Mouse (Mus musculus) heart, embryonic 15.5 days (tissue): Measurements from ENCODE around the gene Il1rapl2. TPM values are rescaled to one million over a fixed set of nuclear protein-coding genes. Genes with fewer than 3 reads are reported as not detected.

Experiments used
- ATAC-seq: fragments of 200-750 bp; cut with Nextera tagmentation; replicated peaks from 2 replicates; pipeline ENCODE4 v1.8.0; 2017; ENCODE audit warnings: low read depth, moderate TSS enrichment; ENCODE audit not compliant: insufficient number of reproducible peaks, insufficient read depth, low FRiP score
- H3K27ac ChIP-seq: fragments of 300-500 bp; sonication (generic); 2 replicates; pipeline ENCODE4 v1.5.1; 2015; ENCODE audit warnings: mild to moderate bottlenecking, inconsistent platforms
- H3K27me3 ChIP-seq: fragments of 300-500 bp; sonication (generic); 2 replicates; pipeline ENCODE4 v1.6.1; 2015; ENCODE audit warnings: inconsistent platforms
- H3K36me3 ChIP-seq: fragments of 300-500 bp; sonication (generic); 2 replicates; pipeline ENCODE4 v1.6.1; 2015; ENCODE audit warnings: mild to moderate bottlenecking, inconsistent platforms
- H3K4me1 ChIP-seq: fragments of 300-500 bp; sonication (generic); replicated peaks from 2 replicates; pipeline ENCODE4 v1.6.1; 2015; ENCODE audit warnings: inconsistent platforms
- H3K4me2 ChIP-seq: fragments of 300-500 bp; sonication (generic); 2 replicates; pipeline ENCODE4 v1.6.1; 2015; ENCODE audit warnings: inconsistent platforms, mild to moderate bottlenecking, moderate library complexity
- H3K4me3 ChIP-seq: fragments of 300-500 bp; sonication (generic); 2 replicates; pipeline ENCODE4 v1.5.1; 2015; ENCODE audit warnings: mild to moderate bottlenecking, inconsistent platforms
- H3K9ac ChIP-seq: fragments of 300-500 bp; sonication (generic); 2 replicates; pipeline ENCODE4 v1.6.1; 2015; ENCODE audit warnings: mild to moderate bottlenecking, inconsistent platforms
- H3K9me3 ChIP-seq: fragments of 300-500 bp; sonication (generic); replicated peaks from 2 replicates; pipeline ENCODE4 v1.6.1; 2016; ENCODE audit warnings: inconsistent platforms
- WGBS: fragments of 180-500 bp; shearing (Covaris S2); methylation state at CpG from one replicate; pipeline ENCODE4 v1.1.7; 2015; ENCODE audit warnings: mixed read lengths; 5-methylcytosine and 5-hydroxymethylcytosine counted together
- polyA plus RNA-seq: library from polyadenylated mRNA; unstranded; fragments of >200 nt; fragmentation: Nextera tagmentation; extraction: Ambion mirVana; gene quantifications from 2 replicates; pipeline ENCODE4 v1.2.1, GENCODE M21; 2015

The Il1rapl2 gene
- polyA plus RNA-seq, 1 experiment from 2014 or later: 0.10 TPM

- no peak overlapping the region for H3K27ac ChIP-seq
- no peaks in the 10 kb centered on the region for H3K4me1 ChIP-seq
- no peaks in the 10 kb centered on the region for H3K27me3 ChIP-seq
- no peaks in the 10 kb centered on the region for H3K36me3 ChIP-seq
- no peaks in the 10 kb centered on the region for H3K9me3 ChIP-seq
- H3K9ac ChIP-seq: no peak overlapping the region
- no peak overlapping the region for H3K4me2 ChIP-seq
- no peak for ATAC-seq
- no peak overlapping the region for H3K4me3 ChIP-seq
These were observed 1261.5 kb downstream of the Il1rapl2 start for GRCm38 (mm10) chrX:138831876-138832275.

GRCm38 (mm10) chrX:138833894-138834293 is 1263.5 kb downstream of the Il1rapl2 start:
- no peaks in the 10 kb centered on the region for H3K27me3 ChIP-seq
- no peak for ATAC-seq
- WGBS: 63% methylated on average over 2 of the region's 2 CpGs
- no peaks in the 10 kb centered on the region for H3K4me1 ChIP-seq
- H3K9me3 ChIP-seq: no peaks in the 10 kb centered on the region
- no peaks in the 10 kb centered on the region for H3K36me3 ChIP-seq
- H3K4me2 ChIP-seq: no peak overlapping the region
- no peak overlapping the region for H3K9ac ChIP-seq
- no peak overlapping the region for H3K27ac ChIP-seq
- H3K4me3 ChIP-seq: no peak overlapping the region

- H3K27ac ChIP-seq: no peak overlapping the region
- WGBS: 72% methylated on average over 3 of the region's 3 CpGs
- H3K4me1 ChIP-seq: no peaks in the 10 kb centered on the region
- no peaks in the 10 kb centered on the region for H3K36me3 ChIP-seq
- H3K4me3 ChIP-seq: no peak overlapping the region
- no peak for ATAC-seq
- H3K9me3 ChIP-seq: no peaks in the 10 kb centered on the region
- no peaks in the 10 kb centered on the region for H3K27me3 ChIP-seq
- no peak overlapping the region for H3K9ac ChIP-seq
- no peak overlapping the region for H3K4me2 ChIP-seq
These were observed 1268.0 kb downstream of the Il1rapl2 start for GRCm38 (mm10) chrX:138838381-138838780.
